Mouse (Mus musculus): ENCODE data around the gene 2810408A11Rik.
"Not testable (repeated sequence)": the region's sequence is repeated elsewhere in the genome, so short reads cannot be mapped to it uniquely, and the experiment has no call there.

The 2810408A11Rik gene

DNA sequence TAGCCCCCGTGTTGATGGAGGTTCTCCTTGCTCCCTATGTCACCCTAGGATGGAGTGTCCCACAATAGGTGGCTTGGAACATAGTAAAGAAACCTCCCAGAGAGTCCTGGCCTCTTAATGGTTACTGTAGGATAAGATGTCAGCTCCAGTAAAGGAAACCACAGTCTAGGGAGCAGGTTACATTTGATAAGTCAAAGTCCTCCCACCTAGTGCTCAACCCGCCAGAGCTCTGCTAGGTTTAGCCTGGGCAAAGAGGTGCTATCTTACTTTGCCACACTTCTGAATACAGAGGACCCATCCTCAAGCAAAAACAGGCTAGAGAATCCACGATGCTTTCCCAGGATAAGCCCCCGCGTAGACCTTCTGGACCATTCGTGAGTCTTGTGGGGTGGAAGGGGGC is 21.8 kb downstream of the 2810408A11Rik start:
- no peak for DNase-seq

DNA sequence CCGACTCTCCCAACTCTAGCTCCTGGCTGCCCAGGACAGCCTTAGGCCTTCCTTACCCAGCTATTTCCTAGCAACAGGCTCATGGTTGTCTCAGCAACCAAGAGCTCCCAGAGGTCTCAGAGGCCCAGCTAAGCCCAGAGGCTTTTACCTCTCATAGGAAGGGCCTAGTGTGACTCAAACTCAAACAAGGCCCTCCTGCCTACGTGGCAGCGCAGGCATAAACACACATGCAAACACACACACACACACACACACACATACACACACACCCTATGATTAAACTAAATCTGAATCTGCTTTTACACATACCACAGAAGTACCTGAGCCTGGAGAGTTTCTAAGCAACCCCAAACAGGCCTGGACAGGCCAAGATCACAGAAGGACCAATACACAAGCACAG is 22.4 kb downstream of the 2810408A11Rik start:
- DNase-seq, result no peak

DNA sequence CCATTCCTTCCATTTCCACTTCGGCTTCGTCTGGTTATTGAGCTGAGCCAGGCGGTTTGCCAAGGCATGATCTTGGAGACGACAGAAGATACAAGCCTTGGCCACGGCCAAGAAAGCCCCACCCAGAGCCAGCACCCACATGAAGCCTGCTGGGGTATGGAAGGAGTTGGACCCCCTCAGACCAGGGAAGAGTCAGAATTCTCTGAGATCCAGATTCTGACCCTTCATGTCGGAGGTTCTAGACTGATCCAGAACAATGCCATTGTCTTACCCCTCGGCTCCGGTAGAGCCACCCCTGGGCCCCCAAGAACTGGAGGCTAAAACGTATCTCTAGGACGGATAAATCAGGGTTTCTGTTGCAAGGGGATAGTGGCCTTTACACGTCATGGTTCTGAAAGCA is 22.9 kb downstream of the 2810408A11Rik start, which contains the start of gene Tmem95:
Gene Tmem95 (minus strand): TSS at position 141 of the 400 bp plus-strand sequence.
- DNase-seq, result no peak

DNA sequence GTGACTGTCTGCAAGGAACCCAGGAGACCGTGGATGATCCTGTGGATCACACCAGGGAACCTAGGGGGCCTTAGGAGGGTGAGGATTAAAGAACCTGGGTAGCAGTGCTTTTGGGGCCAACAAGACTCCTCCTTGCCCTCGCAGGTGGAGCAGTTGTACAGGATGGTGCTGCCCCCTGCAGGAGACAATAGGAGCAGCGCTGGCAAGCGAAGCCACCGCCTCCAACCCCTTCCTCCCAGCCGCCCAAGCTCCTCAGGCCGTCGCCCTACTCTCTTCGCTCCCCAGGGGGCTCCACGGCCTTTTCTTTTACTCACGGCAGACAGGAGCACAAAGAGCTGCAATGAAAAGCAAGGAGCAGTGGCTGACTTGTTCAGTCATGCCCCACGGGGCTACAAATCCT is 23.9 kb downstream of the 2810408A11Rik start:
- peak; percentile 79 to 83 for DNase-seq

DNA sequence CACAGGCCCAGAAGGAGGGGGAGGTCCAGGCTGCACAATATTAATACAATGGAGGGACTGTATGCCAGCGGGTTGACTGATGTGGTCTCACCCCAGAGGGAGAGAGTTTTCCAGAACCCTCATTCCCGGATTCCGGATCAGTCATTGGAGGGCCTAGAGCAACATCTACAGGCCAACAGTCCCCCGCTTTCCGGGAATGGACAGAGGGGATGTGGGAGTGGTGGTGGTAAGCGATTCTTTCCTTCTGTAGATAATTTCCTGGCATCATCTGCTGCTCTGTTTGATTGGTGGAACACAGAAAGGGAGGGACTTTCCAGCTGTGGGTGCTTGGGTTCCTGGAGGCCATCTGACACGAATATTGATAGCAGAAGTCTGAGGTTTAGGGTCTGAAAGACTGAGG is 24.6 kb downstream of the 2810408A11Rik start:
- peak in 1 of 2 experiments; percentile 23 for DNase-seq

DNA sequence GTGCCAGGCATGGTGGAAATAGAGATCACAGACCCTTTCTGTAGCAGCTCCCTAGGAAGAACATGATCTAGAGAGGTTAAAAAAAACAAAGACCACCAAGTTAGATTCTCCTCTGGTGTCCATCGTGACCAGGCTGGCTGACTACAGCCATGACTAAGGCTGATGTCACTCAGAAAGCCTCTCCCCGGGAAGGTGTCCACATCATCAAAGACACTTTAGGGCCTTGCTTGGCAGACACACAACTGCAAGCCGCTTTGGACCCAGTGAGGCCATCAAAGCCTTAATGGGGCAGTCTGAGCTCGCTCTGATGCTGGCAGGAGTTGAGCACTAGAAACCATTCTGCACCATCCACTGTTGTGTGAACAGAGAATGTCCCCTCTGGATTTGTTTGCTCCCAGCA is 28.3 kb downstream of the 2810408A11Rik start:
- DNase-seq, result no peak

DNA sequence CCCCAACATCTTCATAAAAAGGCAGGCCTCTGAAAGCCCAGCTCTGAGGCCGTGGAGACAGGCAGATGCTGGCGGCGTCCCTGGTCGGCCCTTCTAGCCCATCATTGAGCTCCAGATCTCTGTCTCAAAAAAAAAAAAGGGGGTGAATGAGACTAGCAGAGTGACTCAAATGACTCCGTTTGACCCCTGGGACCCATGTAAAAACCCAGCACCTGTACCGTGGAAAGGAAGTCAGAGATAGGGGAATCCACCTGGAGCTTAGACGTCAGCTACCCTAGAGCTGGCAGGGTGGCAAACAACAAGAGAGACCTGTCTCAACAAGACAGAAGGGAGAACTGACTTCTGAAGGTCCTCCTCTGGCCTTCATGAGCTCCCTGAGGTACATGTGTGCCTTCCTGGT is 29.0 kb downstream of the 2810408A11Rik start:
- no peak for DNase-seq

DNA sequence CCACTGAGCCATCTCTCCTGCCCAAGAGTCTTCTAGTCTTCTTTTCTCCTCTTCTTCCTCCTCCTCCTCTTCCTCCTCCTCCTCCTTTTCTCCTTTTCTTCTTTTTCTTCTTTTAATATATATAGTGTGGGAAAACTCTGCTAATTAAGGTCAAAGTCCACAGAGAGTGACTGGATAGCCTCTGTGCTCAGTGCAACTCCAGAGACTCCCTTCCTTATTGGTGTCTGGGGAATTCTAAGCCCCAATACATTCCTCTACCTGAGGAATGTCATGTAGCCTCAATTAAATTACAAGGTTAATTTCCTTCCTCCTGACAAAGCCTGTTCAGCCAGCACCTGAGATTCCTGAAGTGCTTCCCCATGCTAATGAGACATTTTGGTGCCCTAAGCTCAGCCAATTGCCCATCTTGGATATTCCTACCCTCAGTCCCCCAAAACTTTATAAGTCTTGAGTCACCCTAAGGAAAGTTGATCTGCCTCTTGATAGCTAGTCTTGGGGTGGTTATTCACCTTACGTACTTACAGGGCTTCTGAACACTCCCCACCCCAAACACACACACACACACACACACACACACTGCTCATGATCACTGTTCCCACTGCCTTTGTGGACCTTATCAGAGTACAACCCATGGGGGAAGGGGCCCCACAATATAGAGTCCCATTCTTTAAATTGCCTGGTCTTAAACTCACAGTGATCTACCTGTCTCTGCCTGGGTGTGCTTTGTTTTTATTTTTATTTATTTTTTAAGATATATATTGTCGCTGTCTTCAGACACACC is 30.3 kb downstream of the 2810408A11Rik start:
- DNase-seq, result no peak

DNA sequence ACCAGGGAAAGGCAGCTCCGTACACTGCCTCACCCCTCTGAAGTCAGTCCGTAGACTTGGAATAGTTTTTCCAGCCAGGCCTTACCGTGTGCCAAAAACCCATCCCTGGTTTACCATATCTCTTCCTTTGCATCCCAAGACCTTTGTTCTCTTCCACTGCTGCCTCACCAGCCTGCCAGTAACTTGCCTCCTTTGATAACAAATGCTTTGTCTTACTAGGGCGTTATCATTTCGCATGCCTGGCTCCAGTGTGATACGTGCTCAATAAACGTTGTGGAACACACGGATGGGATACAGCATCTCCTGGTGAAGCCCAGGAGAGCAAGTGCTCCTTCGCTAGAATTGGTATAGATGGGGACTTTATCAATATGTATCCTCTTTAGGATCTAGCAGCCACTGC is 33.5 kb downstream of the 2810408A11Rik start:
- no peak for DNase-seq

DNA sequence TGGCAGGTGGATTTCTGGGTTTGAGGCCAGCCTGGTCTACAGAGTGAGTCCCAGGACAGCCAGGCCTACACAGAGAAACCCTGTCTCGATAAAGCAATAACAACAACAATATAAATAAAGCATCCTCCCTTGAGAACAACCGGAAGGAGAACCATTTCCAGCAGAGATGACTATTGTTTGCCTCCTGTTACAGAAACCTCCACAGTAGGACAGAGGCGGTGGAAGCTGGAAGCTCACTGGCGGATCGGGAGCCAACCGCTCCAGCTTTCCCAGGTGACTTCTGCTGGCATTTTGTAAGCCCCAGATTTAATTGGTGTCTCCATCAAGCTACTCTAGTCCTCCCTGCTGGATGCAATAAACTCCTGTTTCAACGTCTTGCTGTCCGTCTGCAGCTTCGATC is 35.2 kb downstream of the 2810408A11Rik start:
- no peak for DNase-seq

DNA sequence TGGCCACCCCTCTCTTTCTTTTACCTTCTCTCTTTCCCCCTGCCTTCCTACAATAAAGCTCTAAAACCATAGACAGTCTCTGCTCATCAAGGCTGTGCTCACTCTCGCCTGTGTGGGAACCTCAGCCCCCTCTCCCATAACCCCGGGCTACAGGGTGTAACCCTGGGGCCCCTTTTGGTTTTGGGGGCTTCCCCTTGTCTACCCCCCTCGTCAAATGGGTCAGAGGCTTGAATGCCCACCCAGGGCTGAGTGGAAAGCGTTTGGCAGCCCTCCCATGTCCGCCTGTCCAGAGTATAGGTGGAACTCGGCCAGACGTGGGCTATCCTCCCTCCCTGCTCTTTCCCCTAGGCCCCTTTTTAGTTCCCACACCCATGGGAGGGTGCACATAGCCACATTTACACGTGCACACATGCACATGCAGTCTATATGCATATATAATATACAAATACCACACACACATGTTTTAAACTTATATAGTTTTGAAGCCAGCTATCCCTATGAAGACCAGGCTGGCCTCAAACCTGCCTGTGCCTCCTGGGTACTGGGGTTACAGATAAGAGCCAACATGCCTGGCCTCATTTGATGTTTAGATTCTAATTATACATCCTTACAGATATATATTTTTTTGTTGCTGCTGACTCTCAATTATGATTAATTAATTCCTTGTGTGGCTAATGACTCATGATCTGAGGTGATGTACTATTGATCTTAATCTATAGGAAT is 36.5 kb downstream of the 2810408A11Rik start:
- DNase-seq, result no peak

DNA sequence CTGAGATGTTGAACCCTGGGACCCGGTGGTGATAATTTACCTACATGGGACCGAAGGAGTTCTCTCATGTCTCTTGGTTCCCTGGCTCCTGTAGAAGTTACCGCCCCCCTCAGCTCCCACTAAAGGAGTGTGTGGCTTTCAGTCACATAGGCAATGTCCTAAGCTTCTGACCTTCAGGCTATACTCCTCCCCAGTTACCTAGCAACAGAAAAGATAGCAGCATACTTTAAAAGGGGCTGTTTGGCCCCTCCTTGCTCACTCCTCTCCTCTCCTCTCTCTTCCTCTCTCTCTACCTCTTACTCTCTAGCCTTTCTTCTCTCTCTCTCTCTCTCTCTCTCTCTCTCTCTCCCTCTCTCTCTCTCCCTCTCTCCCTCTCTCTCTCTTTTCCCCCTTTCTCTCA is 37.1 kb downstream of the 2810408A11Rik start:
- not testable (repeated sequence) for DNase-seq

DNA sequence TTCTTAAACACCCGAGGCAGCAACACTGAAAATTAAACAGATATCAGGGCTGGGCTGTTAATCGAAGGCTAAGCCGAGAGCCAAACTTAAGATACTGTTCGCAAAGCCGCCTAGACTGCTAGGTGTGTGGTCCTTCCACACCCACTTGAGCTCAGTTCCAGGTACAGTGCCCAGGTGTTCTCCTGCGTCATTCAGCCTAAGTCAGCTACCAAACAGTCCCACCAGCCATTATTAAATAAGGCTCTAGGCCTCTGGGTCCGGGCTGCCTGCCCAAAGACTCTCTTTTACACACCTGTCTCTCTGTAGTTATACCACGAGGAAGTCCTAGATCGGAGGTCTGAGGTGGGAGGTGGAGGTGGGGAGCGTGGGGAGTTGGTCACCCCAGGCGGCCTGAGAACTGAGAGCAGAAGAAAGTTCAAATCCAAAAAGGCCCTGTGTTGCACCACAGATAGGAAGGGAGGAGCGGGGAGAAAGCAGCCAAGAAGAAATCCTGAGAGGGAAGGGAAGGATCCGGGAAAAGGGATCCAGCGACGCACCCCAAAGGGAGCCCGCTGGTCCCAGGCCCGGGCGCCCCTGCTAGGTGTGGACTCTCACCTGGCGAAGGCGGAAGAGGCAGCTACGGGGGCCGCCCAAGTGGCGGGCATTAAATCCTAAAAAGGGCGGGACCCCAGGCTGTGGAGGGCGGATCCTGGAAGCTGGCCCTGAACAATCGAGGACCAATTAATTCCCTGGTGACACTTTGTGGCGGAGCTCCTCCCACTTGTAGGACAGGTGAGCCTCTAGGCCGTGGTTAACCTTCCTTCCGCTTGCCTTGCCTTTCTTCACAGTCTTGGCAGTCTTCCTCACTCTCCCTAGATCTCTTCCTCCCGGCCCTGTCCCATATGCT is 42.4 kb downstream of the 2810408A11Rik start, which contains the start of gene Tnk1:
Gene Tnk1 (minus strand): TSS at position 618 of the 886 bp plus-strand sequence.
- no peak for DNase-seq

DNA sequence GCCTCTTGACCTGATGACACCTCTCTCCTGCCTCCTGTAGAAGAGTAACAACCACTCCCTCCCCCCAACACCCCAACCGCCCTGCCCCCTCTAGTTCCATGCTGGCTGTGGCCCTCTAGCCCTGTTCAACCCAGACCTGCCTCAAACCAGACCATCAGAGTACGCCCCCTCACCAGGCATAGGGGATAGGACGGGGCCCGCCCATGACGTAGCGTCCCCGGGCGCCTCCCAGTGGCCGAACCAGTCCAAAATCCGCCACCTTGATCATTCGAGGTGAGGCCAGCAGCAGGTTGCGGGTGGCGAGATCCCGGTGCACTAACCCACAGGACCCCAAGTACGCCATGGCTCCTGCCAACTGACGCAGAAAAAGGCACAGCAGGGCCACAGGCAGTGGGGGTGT is 45.4 kb downstream of the 2810408A11Rik start:
- peak in 1 of 2 experiments; percentile 31 for DNase-seq

DNA sequence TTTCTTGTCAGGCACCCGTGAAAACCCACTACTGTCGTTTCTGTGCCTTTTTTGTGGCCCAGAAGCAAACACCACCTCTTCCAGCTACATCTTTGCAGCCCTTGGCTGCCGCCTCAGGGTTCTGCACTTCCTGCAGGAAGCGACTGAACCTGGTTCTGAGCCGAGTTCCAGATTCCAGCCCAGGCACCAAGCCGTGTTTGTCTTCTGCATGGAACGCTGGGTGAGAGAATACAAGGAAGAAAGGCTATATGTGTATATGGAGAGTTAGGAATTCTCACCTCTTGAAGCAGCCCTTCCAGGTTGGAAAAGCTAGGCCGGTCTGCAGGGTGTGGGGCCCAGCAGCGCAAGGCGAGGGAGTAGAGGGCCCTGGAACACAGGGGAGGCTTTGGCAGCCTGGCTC is 46.1 kb downstream of the 2810408A11Rik start:
- no peak for DNase-seq

DNA sequence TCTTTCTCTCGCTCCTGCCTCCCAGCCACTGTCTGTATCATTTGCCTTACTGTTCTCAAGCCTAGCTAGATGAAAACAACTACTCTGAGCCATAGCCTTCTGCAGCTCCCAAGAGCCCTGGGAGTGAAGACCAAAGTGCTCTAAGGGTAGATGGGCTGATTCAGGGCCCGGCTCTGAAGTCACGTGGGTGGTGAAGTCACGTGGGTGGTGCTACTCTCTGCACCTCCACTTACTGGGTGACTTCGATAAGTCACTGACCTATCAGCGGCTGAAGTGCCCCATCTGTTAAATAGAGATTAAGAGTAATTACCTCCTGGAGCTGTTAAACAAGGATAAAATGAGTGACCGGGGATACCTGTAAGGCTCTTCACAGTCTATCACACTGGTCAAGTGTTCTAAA is 46.8 kb downstream of the 2810408A11Rik start:
- no peak for DNase-seq

DNA sequence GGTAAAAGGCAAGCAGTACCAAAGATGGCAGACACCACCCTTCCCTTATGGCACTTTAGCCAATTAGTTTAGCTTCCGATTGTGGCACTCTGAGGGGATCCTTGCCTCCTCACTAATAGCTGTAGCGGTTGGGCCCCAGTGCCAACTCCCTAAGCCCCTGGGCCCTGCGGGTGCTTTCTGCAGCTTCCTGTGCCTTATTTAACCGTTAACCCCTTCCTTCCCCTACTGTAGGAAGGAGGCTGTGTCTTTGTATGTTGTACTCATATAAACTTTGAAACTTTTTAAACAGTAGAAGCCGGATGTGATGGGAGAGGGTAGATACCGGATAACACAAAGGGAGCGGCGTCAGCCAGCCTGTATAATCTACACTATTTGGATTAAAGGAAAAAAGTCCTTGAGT is 50.0 kb downstream of the 2810408A11Rik start:
- DNase-seq, result no peak

DNA sequence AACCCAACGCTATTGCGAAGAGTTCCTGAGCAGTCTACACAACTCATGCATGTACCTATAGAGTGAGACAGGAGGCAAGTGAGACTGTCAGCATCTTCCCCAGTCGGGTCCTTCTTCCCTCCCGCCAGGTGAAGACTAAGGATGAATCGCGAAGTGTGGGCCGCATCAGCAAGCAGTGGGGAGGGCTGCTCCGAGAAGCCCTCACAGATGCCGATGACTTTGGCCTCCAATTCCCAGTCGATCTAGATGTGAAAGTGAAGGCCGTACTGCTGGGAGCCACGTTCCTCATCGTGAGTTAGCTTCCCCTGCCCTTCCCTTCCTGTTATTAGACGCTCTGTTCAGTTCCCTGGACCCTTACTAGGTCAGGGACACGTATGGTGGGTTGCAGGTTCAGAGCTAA is 50.9 kb downstream of the 2810408A11Rik start:
- DNase-seq, result no peak

DNA sequence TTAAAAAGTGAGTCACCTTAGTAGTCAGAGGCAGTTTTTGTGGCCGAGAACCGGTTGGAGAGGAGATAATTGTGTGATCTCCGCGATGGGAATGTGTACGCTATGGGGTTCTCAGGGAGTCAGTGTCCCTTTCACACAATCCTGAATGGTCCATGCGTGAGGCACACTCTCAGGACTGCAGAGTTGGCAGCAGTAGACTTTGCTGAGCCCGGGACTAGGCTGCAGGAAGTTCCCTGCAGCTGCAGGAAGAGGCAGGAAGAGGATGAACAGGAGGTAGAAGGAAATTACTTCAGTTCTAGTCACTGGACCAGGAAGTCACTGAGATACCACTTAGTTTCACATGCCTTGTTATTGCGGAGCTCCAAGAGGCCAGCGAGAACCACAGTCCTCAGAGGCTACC is 51.7 kb downstream of the 2810408A11Rik start:
- no peak for DNase-seq

DNA sequence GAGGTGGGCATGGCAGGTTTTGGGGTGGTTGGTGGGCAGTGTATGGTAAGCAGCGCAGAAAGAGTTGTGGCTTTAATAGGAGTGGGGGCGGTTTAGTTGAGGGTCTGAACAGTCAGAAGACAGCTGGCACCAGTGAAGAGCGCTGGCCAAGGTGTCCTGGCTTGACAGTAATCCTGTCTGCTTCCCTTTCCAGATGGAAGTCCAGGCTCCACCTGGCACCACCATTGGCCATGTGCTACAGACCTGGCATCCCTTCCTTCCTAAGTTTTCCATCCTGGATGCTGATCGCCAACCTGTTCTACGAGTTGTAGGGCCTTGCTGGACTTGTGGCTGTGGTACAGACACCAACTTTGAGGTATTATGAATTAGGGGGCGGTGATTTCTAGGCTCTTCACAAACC is 52.8 kb downstream of the 2810408A11Rik start:
- DNase-seq, result no peak

All from thymus, adult 18-20 months (tissue).